Mouse (Mus musculus) megakaryocyte-erythroid progenitor cell, adult 5-6 weeks (primary cell): ENCODE measurements around the gene Smarca5. TPM values are rescaled to one million over a fixed set of nuclear protein-coding genes. Genes with fewer than 3 reads are reported as not detected.

Experiments used
- ATAC-seq: replicated peaks from 2 replicates; pipeline ENCODE4 v1.8.0; 2016; ENCODE audit warnings: mild to moderate bottlenecking, inconsistent platforms; ENCODE audit not compliant: severe bottlenecking, poor library complexity, low FRiP score, low TSS enrichment
- total RNA-seq, 2 experiments: library from RNA; stranded (forward) in 1 of 2; stranded (reverse) in 1 of 2; fragments of 200-1000, 215-1000 nt in 1 of 2; fragments of >200 nt in 1 of 2; fragmentation: Nextera tagmentation in 1 of 2; gene quantifications; 2 replicates each; pipeline ENCODE4 v1.2.3; 2014 to 2017

The Smarca5 gene
- 97.6 and 109 TPM in 2 replicates for total RNA-seq (2014; fragmentation: Nextera tagmentation)
- 259 and 266 TPM in 2 replicates for total RNA-seq (2017)

DNA sequence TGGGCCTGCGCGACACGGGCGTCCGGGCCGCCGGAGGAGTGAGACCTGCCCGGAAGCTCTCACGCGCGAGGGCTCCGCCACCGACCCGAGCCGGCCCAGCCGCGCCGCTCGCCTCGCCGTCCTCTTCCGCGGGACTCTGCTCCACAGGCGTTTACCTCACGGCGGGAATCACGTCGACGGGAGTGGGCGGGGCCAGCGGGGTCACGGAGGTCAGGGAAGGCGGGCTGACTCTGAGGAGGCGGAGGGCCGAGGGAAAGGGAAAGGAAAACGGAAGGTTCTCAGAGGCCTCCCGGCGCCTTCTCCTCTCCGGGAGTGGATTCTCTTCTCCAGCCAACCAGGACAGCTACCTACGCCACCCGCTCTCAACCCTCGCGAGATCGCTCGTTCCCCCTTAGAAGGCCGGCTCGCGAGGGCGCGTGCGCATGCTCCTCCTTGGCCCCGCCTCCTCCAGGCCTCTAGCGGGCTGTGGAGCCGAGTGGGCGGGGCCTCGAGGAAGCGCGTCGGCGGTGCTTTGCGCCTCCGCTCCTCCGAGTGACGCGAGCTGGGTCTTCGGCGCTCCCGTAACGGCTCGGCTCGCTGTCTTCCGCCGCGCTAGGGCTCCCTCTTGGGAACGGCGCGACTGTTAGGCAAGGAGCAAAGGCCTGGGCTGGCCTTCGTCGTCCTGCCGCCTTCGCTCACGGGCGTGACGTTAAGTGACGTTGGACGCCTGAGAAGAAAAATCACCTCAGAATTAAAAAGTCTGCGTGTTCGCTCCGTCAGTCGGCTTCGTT, at the start of gene Smarca5:
Gene Smarca5 (minus strand): TSS at position 343 of the 770 bp plus-strand sequence.
- peak; percentile 98 for ATAC-seq

DNA sequence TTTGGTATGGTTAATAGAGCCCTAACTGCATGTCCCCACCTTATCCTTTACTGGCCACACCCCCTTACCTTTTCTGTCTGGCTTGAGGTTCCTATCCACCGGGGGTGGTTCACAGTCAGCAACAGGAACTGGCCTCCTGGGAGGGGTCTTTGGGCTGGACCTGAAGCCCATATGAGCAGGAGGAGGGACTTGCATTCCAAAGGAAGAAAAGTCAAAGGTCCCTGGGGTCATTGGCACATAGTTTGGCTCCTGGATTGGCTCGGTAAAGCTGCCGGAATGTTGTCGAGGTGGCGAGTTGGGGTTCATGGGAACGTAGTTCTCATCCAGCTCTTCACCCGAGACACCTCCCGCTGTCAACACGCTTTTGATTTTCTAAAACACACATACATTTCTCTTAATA, 45.3 kb upstream of the Smarca5 start:
- no peak for ATAC-seq

DNA sequence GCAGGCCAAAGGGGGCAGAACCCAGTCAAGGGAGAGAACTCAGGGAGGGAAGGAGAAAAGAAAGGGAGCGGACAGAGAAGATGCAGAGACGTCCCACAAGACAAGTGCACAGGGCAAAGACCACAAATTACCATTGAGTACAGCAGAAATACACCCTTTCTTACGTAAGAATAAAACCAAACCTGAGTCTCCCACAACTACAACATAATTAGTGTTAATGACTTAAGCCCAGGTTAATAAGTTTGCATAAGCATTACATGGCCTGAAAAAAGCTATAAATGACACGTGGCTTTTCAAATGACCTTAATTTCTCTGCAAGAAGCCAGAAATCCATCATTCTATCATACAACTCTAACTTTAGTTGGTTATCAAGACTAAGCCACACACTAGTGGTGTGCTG, 44.0 kb upstream of the Smarca5 start:
- no peak for ATAC-seq

DNA sequence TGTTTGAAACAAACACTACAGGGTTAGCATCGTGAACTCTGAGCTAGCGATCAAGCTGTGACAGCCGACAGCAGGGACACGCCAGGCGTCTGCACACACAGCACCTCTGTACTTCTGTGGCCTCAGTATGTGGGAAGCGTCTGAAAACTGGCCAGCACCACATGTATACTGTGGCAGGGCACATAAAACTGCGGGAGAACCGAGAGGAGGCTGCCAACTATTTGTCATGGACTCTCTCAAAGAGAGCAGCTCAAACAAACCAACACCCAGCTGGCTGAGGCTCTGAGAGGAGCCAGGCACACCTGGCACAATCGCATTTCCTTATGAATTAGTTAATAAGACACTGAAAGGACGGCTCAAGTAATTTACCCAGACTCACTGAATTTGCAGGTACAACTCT, 42.0 kb upstream of the Smarca5 start:
- ATAC-seq = no peak

DNA sequence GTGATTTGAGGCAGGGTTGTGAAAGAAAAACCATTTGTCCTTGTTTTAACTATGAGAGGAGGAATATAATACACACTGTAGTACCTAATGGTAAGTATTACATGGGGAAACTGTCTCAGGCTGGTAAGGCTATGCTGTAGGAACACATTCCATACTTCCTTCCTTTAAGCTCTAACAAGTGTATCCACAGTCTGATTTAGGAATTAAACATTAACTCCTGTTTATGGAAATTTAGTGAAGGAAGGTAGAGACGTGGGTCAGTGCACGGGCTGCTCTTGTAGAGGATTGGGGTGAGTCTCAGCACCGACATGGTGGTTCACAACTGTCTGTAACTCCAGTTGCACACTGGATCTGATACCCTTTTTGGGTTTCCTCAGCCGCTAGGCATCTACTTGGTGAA, 41.0 kb upstream of the Smarca5 start:
- no peak for ATAC-seq

DNA sequence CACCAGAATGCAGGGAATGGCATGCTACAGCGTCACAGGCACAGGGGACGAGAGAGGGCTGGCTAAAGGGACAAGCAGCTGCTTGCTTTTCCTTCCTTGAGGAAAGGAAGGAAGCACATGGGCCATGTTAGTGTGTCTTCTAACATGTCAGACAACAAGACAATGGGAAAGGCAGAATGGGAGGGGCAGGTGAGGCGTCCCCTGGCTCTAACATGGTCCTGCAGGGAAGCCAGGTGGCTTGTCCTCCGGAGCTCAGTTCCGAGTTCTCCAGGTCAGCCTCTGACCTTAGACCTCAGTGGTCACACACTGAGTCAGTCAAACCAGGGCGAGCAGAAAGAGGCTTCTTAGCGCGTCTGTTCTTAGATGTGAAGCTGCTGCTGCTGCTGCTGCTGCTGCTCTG, 37.1 kb upstream of the Smarca5 start:
- ATAC-seq = no peak

DNA sequence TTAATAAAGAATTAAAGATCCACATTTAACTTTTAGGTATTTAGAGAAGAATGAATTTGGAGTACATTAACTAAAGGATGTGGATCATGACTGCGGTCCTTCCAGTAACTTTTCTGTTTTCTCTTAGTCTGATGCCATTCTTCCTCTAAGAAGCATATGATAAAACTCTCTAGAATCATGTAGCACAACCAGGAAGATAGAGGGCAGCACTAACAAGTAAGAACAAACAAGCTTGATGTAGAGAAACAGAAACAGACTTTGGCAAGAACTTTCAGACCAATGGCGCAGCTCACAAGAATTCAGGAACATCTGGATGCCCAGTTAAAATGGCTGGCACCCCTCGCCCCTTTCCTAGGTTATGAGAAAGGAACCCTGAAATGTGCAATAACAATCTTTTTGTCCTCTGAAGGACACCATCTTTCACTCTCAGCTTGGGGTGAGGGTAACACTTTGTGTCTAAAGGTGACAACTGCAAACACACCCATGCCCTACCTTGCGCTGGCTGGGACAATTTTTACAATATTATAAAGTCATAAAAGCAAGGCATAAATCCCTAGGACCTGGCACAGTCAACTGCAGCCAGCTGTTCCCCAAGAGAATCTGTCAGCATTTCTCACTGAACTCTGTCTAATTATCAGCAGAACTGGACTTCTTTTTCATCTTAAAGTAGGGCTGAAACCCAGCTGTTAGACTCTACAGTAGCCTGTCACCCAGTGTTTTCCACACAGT, 33.6 kb upstream of the Smarca5 start:
- no peak for ATAC-seq

DNA sequence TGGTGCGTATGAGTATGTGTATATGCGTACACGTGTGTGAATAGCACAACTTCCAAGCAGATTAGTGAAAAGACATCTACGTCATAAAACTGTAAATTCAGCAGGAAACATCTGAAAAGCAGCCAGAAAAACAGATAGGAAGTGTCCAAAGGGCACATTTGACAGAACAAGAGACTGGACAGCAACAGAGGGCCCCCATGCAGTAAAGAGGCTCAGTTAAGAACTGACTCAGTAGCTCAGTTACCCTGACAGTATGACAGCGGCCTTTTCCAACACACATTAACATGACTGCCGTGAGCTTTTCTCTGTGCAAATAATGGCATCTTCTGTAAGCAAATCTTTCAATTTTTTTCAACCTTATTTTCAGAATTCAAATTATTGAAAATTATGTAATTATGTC, 29.2 kb upstream of the Smarca5 start:
- ATAC-seq = no peak

DNA sequence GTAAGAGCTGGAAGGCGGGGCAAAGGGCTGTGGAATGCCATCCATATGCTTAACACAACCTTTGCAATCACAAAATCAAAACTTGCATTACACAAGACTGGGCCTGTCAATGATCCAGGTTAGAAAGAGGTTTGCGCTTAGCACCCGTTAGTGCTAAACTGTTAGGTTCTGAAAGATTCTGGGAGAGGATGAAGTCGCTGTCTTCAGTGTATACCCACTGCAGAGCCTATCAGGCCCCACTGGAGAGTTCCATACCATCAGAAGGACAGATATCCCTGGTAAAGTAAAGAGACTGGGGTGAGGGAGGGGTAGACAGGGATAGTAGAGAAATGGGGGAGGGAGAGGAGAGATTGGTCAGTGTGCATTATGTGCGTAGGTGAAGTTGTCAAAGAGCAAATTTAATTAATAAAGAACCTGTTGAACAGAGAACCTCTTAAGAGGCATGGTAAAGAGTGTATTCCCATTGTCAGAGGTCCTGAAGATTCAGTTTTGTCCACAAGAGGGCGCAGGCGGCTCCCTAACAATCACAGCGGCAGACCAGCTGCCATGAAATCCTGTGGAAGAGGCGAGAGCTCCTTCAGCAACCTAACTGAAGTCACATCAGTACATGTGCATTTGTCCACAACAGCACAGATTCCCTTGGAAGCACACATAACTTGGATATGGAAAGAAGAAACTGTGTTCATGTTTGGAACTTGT, 13.9 kb upstream of the Smarca5 start:
- ATAC-seq = peak; percentile 84

DNA sequence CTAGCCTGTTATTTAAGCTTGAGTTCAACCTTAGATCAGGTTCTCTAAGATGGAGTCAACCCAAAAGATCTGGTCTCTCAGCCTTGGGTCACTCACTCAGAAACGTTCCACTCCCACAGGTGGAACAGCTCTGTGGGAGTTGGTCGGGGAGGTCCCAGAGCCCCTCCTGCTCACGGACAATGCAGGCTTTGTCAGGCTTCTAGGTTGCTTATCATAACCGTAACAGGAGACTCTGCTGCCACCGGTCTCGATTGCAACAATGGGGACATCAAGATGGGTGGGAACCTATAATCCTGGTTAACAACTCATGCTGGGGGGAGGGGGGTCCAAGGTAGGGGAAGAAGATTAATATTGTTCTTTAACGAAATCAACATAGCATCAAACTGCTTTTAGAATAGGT, 13.1 kb upstream of the Smarca5 start:
- ATAC-seq = no peak; the same call in 1 of the 2 replicates

DNA sequence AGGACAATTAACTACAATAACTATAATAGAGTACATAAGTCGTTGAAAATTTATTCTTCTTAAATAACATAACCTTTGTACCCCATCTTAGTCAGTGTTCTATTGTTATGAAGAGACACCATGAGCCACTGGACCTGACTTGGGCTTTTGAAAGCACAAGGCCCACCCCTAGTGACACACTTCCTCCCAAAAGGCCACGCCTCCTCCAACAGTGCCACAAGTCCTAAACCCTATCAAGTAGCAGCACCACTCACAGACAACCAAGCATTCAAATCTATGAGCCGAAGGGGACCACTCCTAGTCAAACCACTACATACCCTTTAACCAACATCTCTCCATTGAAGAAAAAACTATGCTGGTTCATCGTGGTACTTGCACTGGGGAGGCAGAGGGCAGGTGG, 9.8 kb upstream of the Smarca5 start:
- no peak for ATAC-seq

DNA sequence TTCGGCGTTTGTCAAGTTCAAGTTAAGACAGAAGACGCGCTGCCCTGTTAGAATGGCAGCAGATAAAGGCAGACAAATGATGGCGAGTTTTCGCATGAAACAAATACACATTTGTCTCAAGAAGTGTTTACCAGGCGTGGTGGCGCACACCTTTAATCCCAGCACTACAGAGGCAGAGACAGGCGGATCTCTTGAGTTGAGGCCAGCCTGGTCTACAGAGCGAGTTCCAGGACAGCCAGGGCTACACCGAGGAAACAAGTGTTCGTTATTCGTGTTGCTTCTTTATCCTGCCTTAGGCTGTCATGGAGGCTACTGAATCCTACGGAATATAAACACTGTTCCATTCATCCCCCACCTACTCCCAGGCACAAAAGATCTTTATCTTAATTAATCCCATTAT, 635 bp upstream of the Smarca5 start:
- no peak for ATAC-seq

DNA sequence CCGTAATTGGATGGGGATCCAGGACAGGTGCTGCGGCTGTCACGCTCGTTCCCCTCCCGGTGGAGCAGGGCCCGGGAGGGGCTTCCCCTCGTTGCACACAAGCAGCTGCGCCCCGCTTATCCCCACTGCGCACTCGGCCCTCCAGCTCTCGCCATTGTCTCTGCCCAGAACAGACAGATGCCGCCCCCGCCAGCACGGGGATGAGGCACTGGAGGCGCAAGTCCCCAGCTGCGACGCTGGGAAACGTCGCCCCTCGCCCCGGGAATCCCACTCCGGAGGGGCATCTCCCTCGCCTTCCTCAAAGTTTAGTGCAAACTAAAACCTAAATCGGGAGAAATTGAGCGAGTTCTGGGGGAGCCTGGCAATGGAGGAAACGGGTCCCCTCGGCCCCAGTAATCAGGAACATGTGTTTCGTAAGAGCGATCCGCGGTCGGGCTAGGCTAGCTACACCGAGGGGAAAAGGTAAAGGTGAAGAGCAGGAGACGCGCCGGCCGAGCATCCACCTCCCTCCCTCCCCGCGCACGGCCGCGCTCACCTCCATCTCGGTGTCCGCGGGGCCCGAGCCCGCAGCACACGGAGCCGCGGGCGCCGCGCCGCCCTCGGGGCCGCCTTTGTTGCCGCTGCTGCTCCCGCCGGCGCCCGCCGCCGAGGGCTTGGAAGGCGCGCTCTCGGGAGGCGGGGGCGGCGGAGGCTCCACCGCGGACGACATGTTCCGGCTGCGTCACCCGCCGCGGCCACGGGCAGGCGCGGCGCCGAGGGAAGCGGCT, 726 bp downstream of the Smarca5 start:
- peak; percentile 76 for ATAC-seq

DNA sequence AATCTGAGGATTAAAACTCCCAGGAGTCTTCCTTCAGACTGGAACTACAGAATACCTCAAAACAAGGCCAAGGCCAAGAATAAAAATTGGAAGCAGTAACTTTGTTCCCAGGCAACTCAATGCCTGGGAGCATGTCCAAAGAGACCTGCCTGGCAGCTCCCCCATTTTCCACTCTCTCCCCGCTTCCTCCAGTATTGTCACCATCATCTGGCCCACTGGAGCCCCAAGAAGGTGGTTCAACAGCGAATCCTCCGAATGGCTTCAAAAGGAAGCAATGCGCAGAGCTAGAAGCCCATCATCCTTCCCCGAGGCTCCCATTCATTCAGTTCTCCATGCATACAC, 1.3 kb downstream of the Smarca5 start:
- no peak for ATAC-seq

DNA sequence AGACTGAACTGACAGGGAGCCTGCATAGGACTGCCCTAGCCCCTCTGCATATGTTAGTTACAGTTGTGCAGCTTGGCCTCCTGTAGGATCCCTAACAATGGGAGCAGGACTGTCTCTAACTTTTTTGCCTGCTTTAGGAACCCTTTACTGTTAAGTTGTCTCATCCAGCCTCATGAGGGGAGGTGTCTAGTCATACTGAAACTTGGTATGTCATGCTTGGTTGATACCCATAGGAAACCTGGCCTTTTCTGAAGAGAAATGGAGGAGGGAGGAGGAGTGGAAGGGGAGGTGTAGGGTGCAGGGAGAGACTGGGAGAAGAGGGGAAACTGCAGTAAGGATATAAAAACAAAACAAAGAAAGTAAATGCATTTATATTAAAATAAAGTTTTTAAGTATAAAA, 7.0 kb downstream of the Smarca5 start:
- ATAC-seq = no peak

DNA sequence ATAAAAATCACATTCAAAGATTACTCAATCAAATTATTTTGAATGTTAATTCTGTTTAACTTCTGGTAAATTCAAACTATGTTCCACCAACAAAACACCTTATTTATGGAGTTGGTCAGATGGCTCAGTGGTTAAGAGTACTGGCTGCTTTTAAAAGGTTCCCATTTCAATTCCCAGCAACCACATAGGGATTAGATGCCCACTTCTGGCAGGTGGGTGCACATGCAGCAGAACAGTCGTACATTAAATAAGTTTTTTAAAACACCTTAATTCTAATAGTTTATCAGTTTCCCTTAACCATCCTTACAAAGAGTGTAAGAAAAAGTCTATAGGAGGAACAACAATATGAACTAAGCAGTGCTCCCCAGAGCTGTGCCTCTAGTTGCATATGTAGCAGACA, 24.8 kb downstream of the Smarca5 start:
- ATAC-seq = no peak

DNA sequence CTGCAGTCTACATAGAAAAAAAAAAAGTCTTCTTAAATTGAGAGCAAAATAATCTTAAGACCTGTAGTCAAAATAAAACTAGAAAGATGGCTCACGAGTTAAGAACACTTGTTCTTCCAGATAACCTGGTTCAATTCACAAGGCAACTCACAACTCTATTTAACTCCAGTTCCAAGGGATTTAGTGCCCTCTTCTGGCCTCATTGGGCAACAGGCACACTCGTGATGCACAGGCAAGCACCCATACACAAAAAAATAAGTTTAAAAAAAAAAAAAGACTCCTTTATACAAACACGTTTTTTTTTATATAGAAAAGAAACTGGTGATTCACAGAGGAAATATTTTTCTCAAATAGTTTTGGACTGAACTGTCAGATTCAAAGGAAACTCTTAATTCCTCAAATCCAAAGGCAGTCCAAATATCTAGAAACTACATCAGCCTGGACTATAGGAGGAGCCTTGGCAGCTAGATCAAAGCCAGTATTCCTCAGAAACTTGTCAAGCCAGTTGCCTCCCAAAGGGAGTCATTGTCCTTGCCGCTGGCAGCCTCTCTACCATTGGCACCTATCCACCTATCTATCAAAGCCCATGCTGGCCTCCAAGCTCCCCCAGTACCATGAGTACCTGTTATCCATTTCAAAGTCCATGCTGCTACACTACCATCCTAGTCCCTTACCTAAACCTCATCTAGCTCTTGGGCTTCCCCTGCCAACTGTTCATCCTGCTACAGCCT, 28.5 kb downstream of the Smarca5 start:
- ATAC-seq = peak; percentile 61; the same call in 1 of the 2 replicates

DNA sequence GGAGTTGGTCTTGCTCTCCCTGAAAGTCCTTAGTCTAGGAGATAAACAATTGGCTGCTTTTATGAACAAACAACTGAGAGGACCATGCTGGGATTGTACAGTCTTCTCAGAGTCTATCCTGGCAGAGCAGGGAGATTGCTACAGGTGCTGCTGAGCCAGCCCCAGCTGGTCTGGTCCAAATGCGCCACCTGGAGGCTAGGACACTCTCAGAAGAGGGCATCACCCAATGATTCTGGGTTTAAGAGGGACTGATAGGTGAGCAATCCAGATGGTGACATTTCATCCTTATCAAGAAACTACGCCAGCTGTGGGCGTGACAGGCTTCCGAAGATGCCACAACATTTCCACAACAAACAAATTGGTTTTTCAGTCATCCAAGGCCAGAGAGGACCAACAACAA, 51.2 kb downstream of the Smarca5 start:
- ATAC-seq = peak; percentile 85

DNA sequence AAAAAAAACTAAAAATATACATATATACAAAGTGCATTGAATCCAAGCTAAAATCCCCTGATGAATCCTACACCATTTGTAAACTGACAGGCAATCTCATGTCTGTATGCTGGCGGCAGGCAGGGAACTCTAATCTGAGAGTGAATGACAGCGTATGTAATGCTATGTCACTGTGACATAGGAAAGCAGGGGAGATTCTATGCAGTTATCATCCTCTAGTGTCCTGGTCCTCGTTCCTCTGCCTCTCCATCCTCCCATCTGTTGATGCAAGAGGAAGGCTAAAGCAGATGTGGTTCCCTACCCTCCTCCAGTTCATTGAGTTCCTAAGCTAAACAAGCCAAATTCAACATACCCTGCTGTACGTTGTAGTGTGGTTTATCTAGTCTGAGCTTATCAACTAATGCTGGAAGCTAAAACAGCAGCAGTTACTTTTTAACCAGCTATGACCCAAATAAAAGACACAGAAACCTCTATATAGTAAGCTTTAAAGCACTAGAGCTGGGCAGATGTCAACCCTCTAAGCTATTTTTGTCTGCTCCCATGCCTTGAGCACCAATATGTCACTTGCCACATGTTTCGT, 55.5 kb downstream of the Smarca5 start:
- peak; percentile 61 for ATAC-seq
